Mouse (Mus musculus) activated CD4-positive, CD25-positive, alpha-beta regulatory T cell (primary cell): ENCODE results near the gene Npas3. TPM values are rescaled to one million over a fixed set of nuclear protein-coding genes. Genes with fewer than 3 reads are reported as not detected.

Experiments used
- polyA plus RNA-seq, 2 experiments: library from polyadenylated mRNA; unstranded; fragments of 100-300 nt; shearing (Covaris generic); gene quantifications; one replicate each; pipeline ENCODE4 v1.2.1; 2017

Npas3 gene
- under 1 TPM in 1 of 2 experiments, not detected in 1; 0.10 TPM for polyA plus RNA-seq

GRCm38 (mm10) chr12:53248101-53248727 is at the start of gene Npas3:
TSS of gene Npas3 (plus strand) at chr12:53248677.

